In the genomic region with DNA sequence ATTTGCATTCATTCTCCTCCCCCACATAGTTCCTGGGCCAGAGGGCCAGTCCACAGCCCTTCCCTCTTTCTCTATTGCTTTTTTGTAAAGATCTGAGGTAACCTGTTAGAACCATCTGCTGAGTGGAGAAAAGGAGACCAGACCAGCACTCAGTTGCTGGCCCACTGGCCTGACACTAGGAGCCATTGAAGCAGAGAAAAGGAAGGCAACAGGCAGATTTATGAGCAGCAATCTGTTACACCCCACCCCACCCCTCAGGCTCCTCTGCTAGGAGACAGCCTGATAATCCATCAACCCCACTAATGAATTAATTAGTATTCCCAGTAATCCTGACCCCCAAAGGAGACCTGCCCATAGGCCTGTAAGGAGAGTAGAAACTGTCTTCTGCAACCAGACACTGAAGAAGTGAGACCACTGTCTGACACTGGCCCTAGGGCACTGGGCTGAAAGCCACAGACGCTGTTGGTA, we compare ENCODE assay signal across 18 mouse cellular contexts. TPM values are rescaled to one million over a fixed set of nuclear protein-coding genes. Genes with fewer than 3 reads are reported as not detected.
A peak's percentile ranks its signal among the peaks of the same experiment; 100 is the strongest.
DNase-seq lines count a peak whose midpoint lies in the region; ATAC-seq and TF ChIP-seq lines count a peak whose summit lies in the region.
"Had no signal": no experiment of that assay in that cellular context is flagged by ENCODE, and none has a peak within 500 bp of the region (broad histone marks: within the 10 kb centered on the region; RNA-seq: fewer than 3 reads in every experiment).

No protein-coding gene starts in this region.

- no peak overlapping the region for H3K4me2 ChIP-seq in forebrain, embryonic 16.5 days (ENCODE audit: low read length)
- H3K4me2 ChIP-seq in midbrain, embryonic 11.5 days: no peak overlapping the region
- H3K4me2 ChIP-seq in neural tube, embryonic 14.5 days (ENCODE audit: low read depth, low read length): no peak overlapping the region
- H3K4me2 ChIP-seq in liver, embryonic 12.5 days: no peak overlapping the region
- H3K4me2 ChIP-seq: liver, embryonic 11.5 days had no signal

- peak; percentile 75 for ATAC-seq in forebrain, embryonic 16.5 days
- peak; percentile 85 for ATAC-seq in midbrain, embryonic 11.5 days (ENCODE audit: low FRiP score)
- ATAC-seq in neural tube, embryonic 14.5 days (ENCODE audit: low read depth): peak; percentile 88
- ATAC-seq in erythroblast, adult 5-6 weeks (replicated peaks; ENCODE audit: low FRiP score, poor library complexity, severe bottlenecking): no peak
- no peak for ATAC-seq in liver, embryonic 12.5 days
- ATAC-seq: Patski had no signal

- no peak overlapping the region for H3K9ac ChIP-seq in forebrain, embryonic 16.5 days (replicated peaks; ENCODE audit: low read depth, low read length)
- H3K9ac ChIP-seq in midbrain, embryonic 11.5 days (ENCODE audit: low read length): no peak overlapping the region
- H3K9ac ChIP-seq in neural tube, embryonic 14.5 days (replicated peaks; ENCODE audit: low read depth, low read length): no peak overlapping the region
- no peak overlapping the region for H3K9ac ChIP-seq in liver, embryonic 12.5 days

- H3K27ac ChIP-seq in cerebellum, adult 2 months (ENCODE audit: insufficient read depth, low read length): no peak overlapping the region
- H3K27ac ChIP-seq in forebrain, embryonic 16.5 days (ENCODE audit: low read length): no peak overlapping the region
- no peak overlapping the region; the same call in 1 of the 2 replicates for H3K27ac ChIP-seq in midbrain, embryonic 11.5 days (ENCODE audit: low read depth, low read length)
- H3K27ac ChIP-seq in neural tube, embryonic 14.5 days (ENCODE audit: low read depth, low read length): no peak overlapping the region
- H3K27ac ChIP-seq in liver, embryonic 12.5 days: no peak overlapping the region

- TF ChIP-seq CTCF in cerebellum, adult 2 months (IDR thresholded peaks at IDR 0.05; ENCODE audit: borderline replicate concordance, insufficient read depth, low read depth, low read length): no peak

- H3K36me3 ChIP-seq in forebrain, embryonic 16.5 days (ENCODE audit: control insufficient read depth, insufficient read depth): no peaks in the 10 kb centered on the region
- H3K36me3 ChIP-seq in midbrain, embryonic 11.5 days (ENCODE audit: control insufficient read depth, insufficient read depth, low read length): no peaks in the 10 kb centered on the region
- no peaks in the 10 kb centered on the region for H3K36me3 ChIP-seq in neural tube, embryonic 14.5 days (ENCODE audit: control insufficient read depth, insufficient read depth, low read length)
- no peaks in the 10 kb centered on the region for H3K36me3 ChIP-seq in liver, embryonic 12.5 days

- no peak overlapping the region for H3K4me3 ChIP-seq in cerebellum, adult 2 months (replicated peaks; ENCODE audit: insufficient read depth, low read depth, low read length)
- no peak overlapping the region for H3K4me3 ChIP-seq in forebrain, embryonic 16.5 days (replicated peaks; ENCODE audit: low read length)
- H3K4me3 ChIP-seq in midbrain, embryonic 11.5 days (ENCODE audit: low read depth, low read length): no peak overlapping the region
- no peak overlapping the region for H3K4me3 ChIP-seq in neural tube, embryonic 14.5 days (ENCODE audit: low read depth, low read length)
- no peak overlapping the region for H3K4me3 ChIP-seq in liver, embryonic 12.5 days
- H3K4me3 ChIP-seq: myocyte had no signal

- TF ChIP-seq POLR2A in cerebellum, adult 2 months (IDR thresholded peaks at IDR 0.05; ENCODE audit: borderline replicate concordance, insufficient read depth, low read length): no peak

- H3K27me3 ChIP-seq in cerebellum, adult 2 months (ENCODE audit: control insufficient read depth, insufficient read depth, low read length): no peaks in the 10 kb centered on the region
- no peaks in the 10 kb centered on the region for H3K27me3 ChIP-seq in forebrain, embryonic 16.5 days (replicated peaks; ENCODE audit: control insufficient read depth, insufficient read depth, low read length)
- no peaks in the 10 kb centered on the region for H3K27me3 ChIP-seq in midbrain, embryonic 11.5 days (ENCODE audit: control insufficient read depth, insufficient read depth, low read length)
- no peaks in the 10 kb centered on the region for H3K27me3 ChIP-seq in neural tube, embryonic 14.5 days (ENCODE audit: control insufficient read depth, insufficient read depth, low read length)
- no peaks in the 10 kb centered on the region for H3K27me3 ChIP-seq in liver, embryonic 12.5 days (replicated peaks)
- H3K27me3 ChIP-seq: Patski had no signal

- peak; percentile 35 to 66 for DNase-seq in cerebellum, postnatal 10 days
- no peak for DNase-seq in cerebellum, adult 2 months
- DNase-seq in midbrain, embryonic 11.5 days (ENCODE audit: low spot score, missing footprints): peak; percentile 80
- DNase-seq in lung, postnatal 36 days: no peak
- DNase-seq: cerebellum, adult 9-10 months; gastrocnemius, postnatal 14 days; kidney, postnatal 14 days; layer of hippocampus, postnatal 36 days; lung, postnatal 14 days had no signal

- no peaks in the 10 kb centered on the region for H3K9me3 ChIP-seq in forebrain, embryonic 16.5 days (ENCODE audit: control insufficient read depth, low read length)
- H3K9me3 ChIP-seq in midbrain, embryonic 11.5 days (ENCODE audit: control insufficient read depth, low read length): no peaks in the 10 kb centered on the region
- no peaks in the 10 kb centered on the region for H3K9me3 ChIP-seq in neural tube, embryonic 14.5 days (ENCODE audit: control insufficient read depth, low read length)
- H3K9me3 ChIP-seq in liver, embryonic 12.5 days (replicated peaks): no peaks in the 10 kb centered on the region

- no peaks in the 10 kb centered on the region for H3K4me1 ChIP-seq in cerebellum, adult 2 months (ENCODE audit: control insufficient read depth, insufficient read depth, low read length)
- peaks cover 4% of the 10 kb centered on the region for H3K4me1 ChIP-seq in forebrain, embryonic 16.5 days (replicated peaks; ENCODE audit: control insufficient read depth, insufficient read depth, low read length)
- H3K4me1 ChIP-seq in midbrain, embryonic 11.5 days (ENCODE audit: control insufficient read depth, insufficient read depth, low read length): peaks cover 11% of the 10 kb centered on the region
- no peaks in the 10 kb centered on the region for H3K4me1 ChIP-seq in neural tube, embryonic 14.5 days (ENCODE audit: control insufficient read depth, insufficient read depth, low read length)
- H3K4me1 ChIP-seq in liver, embryonic 12.5 days: no peaks in the 10 kb centered on the region

- WGBS in cerebellum, adult 2 months: 30% methylated on average over 1 of the region's 1 CpGs
- WGBS in forebrain, embryonic 16.5 days: 18% methylated on average over 1 of the region's 1 CpGs
- WGBS in midbrain, embryonic 11.5 days: 35% methylated on average over 1 of the region's 1 CpGs
- 0% methylated on average over 1 of the region's 1 CpGs for WGBS in neural tube, embryonic 14.5 days
- WGBS in liver, embryonic 12.5 days (ENCODE audit: insufficient replicate concordance): 17% methylated on average over 1 of the region's 1 CpGs

RNA-seq across cellular contexts. Expression of gene Neurod4, which starts 2.0 kb away (rescaled TPM):
- polyA plus RNA-seq in cerebellum, adult 2 months (2012; rRNA removed): 0.30 and 0.38 TPM in 2 replicates
- 4.2 and 5.4 TPM in 2 replicates for polyA plus RNA-seq in forebrain, embryonic 16.5 days (2015; fragmentation: Nextera tagmentation; extraction: Ambion mirVana)
- 26.0 and 27.5 TPM in 2 replicates for polyA plus RNA-seq in midbrain, embryonic 11.5 days (2014; fragmentation: Nextera tagmentation; extraction: Ambion mirVana)
- polyA plus RNA-seq in neural tube, embryonic 14.5 days (2014; fragmentation: Nextera tagmentation; extraction: Ambion mirVana): 1.6 and 2.3 TPM in 2 replicates
- not detected in 2 replicates for total RNA-seq in erythroblast, adult 5-6 weeks (2015; ENCODE audit: low replicate concordance)
- not detected in 2 replicates for total RNA-seq in erythroblast, adult 5-6 weeks (2017; ENCODE audit: low replicate concordance)
- not detected in 2 replicates for polyA plus RNA-seq in liver, embryonic 12.5 days (2016; fragmentation: Nextera tagmentation; extraction: Ambion mirVana)
- total RNA-seq: gastrocnemius, postnatal 14 days had no signal
- polyA plus RNA-seq: heart, embryonic 14.5 days; intestine, embryonic 14.5 days; liver, embryonic 11.5 days; myocyte; Patski had no signal

RNA-seq across cellular contexts. Expression of gene Tespa1, which starts 40.7 kb away (rescaled TPM):
- polyA plus RNA-seq in cerebellum, adult 2 months (2012; rRNA removed): 0.06 and 0.11 TPM in 2 replicates
- polyA plus RNA-seq in forebrain, embryonic 16.5 days (2015; fragmentation: Nextera tagmentation; extraction: Ambion mirVana): not detected in 2 replicates
- polyA plus RNA-seq in midbrain, embryonic 11.5 days (2014; fragmentation: Nextera tagmentation; extraction: Ambion mirVana): 0.17 and 0.36 TPM in 2 replicates
- not detected in 2 replicates for polyA plus RNA-seq in neural tube, embryonic 14.5 days (2014; fragmentation: Nextera tagmentation; extraction: Ambion mirVana)
- total RNA-seq in erythroblast, adult 5-6 weeks (2015; ENCODE audit: low replicate concordance): 0.77 and 2.7 TPM in 2 replicates
- total RNA-seq in erythroblast, adult 5-6 weeks (2017; ENCODE audit: low replicate concordance): 2.5 and 3.2 TPM in 2 replicates
- 3.8 and 3.9 TPM in 2 replicates for polyA plus RNA-seq in liver, embryonic 12.5 days (2016; fragmentation: Nextera tagmentation; extraction: Ambion mirVana)
- polyA plus RNA-seq: heart, embryonic 14.5 days; myocyte had no signal

Comparison
In these comparisons a context has a peak if more than half of its experiments do, and no peak if none do; other contexts are left out.
1. DNase-seq: peak in cerebellum, postnatal 10 days (2 of 2) and midbrain, embryonic 11.5 days (single experiment); none in cerebellum, adult 2 months (0 of 2) and lung, postnatal 36 days (single experiment).
2. ATAC-seq: peak in forebrain, embryonic 16.5 days (single experiment), midbrain, embryonic 11.5 days (single experiment) and neural tube, embryonic 14.5 days (single experiment); none in erythroblast, adult 5-6 weeks (single experiment) and liver, embryonic 12.5 days (single experiment).